Mouse (Mus musculus) heart, embryonic 11.5 days (tissue): Measurements from ENCODE around the gene 1700016H13Rik. TPM values are rescaled to one million over a fixed set of nuclear protein-coding genes. Genes with fewer than 3 reads are reported as not detected.

Source experiments
- ATAC-seq: fragments of 200-750 bp; cut with Nextera tagmentation; replicated peaks from 2 replicates; pipeline ENCODE4 v1.8.0; 2017; ENCODE audit warnings: moderate library complexity; ENCODE audit not compliant: insufficient number of reproducible peaks, low FRiP score, low TSS enrichment
- H3K27ac ChIP-seq: fragments of 300-500 bp; sonication (generic); 2 replicates; pipeline ENCODE4 v1.5.1; 2014; ENCODE audit warnings: mild to moderate bottlenecking, low read depth, low read length
- H3K27me3 ChIP-seq: fragments of 300-500 bp; sonication (generic); 2 replicates; pipeline ENCODE4 v1.6.1; 2014; ENCODE audit warnings: mild to moderate bottlenecking, low read length, mixed read lengths; ENCODE audit not compliant: control insufficient read depth, insufficient read depth
- H3K36me3 ChIP-seq: fragments of 300-500 bp; sonication (generic); 2 replicates; pipeline ENCODE4 v1.6.1; 2014; ENCODE audit warnings: mild to moderate bottlenecking, low read length, moderate library complexity, mixed read lengths; ENCODE audit not compliant: control insufficient read depth, insufficient read depth
- H3K4me1 ChIP-seq: fragments of 300-500 bp; sonication (generic); 2 replicates; pipeline ENCODE4 v1.6.1; 2014; ENCODE audit warnings: low read length; ENCODE audit not compliant: control insufficient read depth, insufficient read depth
- H3K4me2 ChIP-seq: fragments of 300-500 bp; sonication (generic); 2 replicates; pipeline ENCODE4 v1.6.1; 2014; ENCODE audit warnings: mild to moderate bottlenecking, moderate library complexity
- H3K4me3 ChIP-seq: fragments of 300-500 bp; sonication (generic); 2 replicates; pipeline ENCODE4 v1.5.1; 2014; ENCODE audit warnings: low read depth, low read length
- H3K9ac ChIP-seq: fragments of 300-500 bp; sonication (generic); 2 replicates; pipeline ENCODE4 v1.6.1; 2014; ENCODE audit warnings: mild to moderate bottlenecking, low read depth, low read length, moderate library complexity
- H3K9me3 ChIP-seq: fragments of 300-500 bp; sonication (generic); replicated peaks from 2 replicates; pipeline ENCODE4 v1.6.1; 2016; ENCODE audit warnings: low read length; ENCODE audit not compliant: control insufficient read depth
- WGBS: fragments of 180-500 bp; shearing (Covaris S2); extraction: QIAGEN DNeasy Blood & Tissue Kit; methylation state at CpG from one replicate; pipeline ENCODE4 v1.1.7; 2014; ENCODE audit not compliant: insufficient replicate concordance; 5-methylcytosine and 5-hydroxymethylcytosine counted together
- polyA plus RNA-seq: library from polyadenylated mRNA; unstranded; fragments of >200 nt; fragmentation: Nextera tagmentation; extraction: Ambion mirVana; gene quantifications from 2 replicates; pipeline ENCODE4 v1.2.1, GENCODE M21; 2014

The 1700016H13Rik gene
- polyA plus RNA-seq, 1 experiment from 2014 or later, result not detected

- no peak for ATAC-seq
- no peaks in the 10 kb centered on the region for H3K9me3 ChIP-seq
- no peak overlapping the region for H3K4me3 ChIP-seq
- no peak overlapping the region for H3K9ac ChIP-seq
- 0 out of 2 replicates have a peak, but pooled peaks cover 2% of the 10 kb centered on the region for H3K27me3 ChIP-seq
- H3K4me2 ChIP-seq, result no peak overlapping the region
- no peak overlapping the region for H3K27ac ChIP-seq
- 36% methylated on average over 4 of the region's 4 CpGs for WGBS
- no peaks in the 10 kb centered on the region for H3K4me1 ChIP-seq
- H3K36me3 ChIP-seq, result no peaks in the 10 kb centered on the region
These were observed 24.6 kb upstream of the 1700016H13Rik start for GRCm38 (mm10) chr5:103680381-103680780.

- no peak overlapping the region for H3K9ac ChIP-seq
- no peaks in the 10 kb centered on the region for H3K4me1 ChIP-seq
- H3K27ac ChIP-seq, result no peak overlapping the region
- H3K4me2 ChIP-seq, result no peak overlapping the region
- ATAC-seq, result no peak
- 0 out of 2 replicates have a peak, but pooled peaks cover 1% of the 10 kb centered on the region for H3K27me3 ChIP-seq
- H3K9me3 ChIP-seq, result no peaks in the 10 kb centered on the region
- 92% methylated on average over 5 of the region's 5 CpGs for WGBS
- H3K4me3 ChIP-seq, result no peak overlapping the region
- H3K36me3 ChIP-seq, result no peaks in the 10 kb centered on the region
These were observed 23.2 kb upstream of the 1700016H13Rik start for GRCm38 (mm10) chr5:103678974-103679373.

GRCm38 (mm10) chr5:103677894-103678293 lies 22.1 kb upstream of the 1700016H13Rik start:
- no peak overlapping the region for H3K27ac ChIP-seq
- H3K36me3 ChIP-seq, result no peaks in the 10 kb centered on the region
- H3K9me3 ChIP-seq, result no peaks in the 10 kb centered on the region
- no peak overlapping the region for H3K4me2 ChIP-seq
- H3K27me3 ChIP-seq, result no peaks in the 10 kb centered on the region
- 76% methylated on average over 6 of the region's 6 CpGs for WGBS
- H3K4me1 ChIP-seq, result no peaks in the 10 kb centered on the region
- H3K9ac ChIP-seq, result no peak overlapping the region
- ATAC-seq, result no peak
- H3K4me3 ChIP-seq, result no peak overlapping the region

- WGBS, result 75% methylated on average over 6 of the region's 6 CpGs
- no peak overlapping the region for H3K9ac ChIP-seq
These were observed 20.6 kb upstream of the 1700016H13Rik start for GRCm38 (mm10) chr5:103676289-103676881.

GRCm38 (mm10) chr5:103674482-103674881 lies 18.7 kb upstream of the 1700016H13Rik start:
- Histone ChIP-seq H3K9me3 (no peaks in the 10 kb centered on the region), H3K27me3 (no peaks in the 10 kb centered on the region), H3K36me3 (no peaks in the 10 kb centered on the region), H3K4me3 (no peak overlapping the region), H3K9ac (no peak overlapping the region), H3K27ac (no peak overlapping the region), H3K4me1 (no peaks in the 10 kb centered on the region), H3K4me2 (no peak overlapping the region)
- WGBS, result 63% methylated on average over 6 of the region's 6 CpGs
- no peak for ATAC-seq

More at GRCm38 (mm10) chr5:103676289-103676881, 20.6 kb upstream of the 1700016H13Rik start:
- H3K4me1 ChIP-seq, result no peaks in the 10 kb centered on the region
- H3K9me3 ChIP-seq, result no peaks in the 10 kb centered on the region
- no peak overlapping the region for H3K4me2 ChIP-seq
- no peak for ATAC-seq
- H3K27ac ChIP-seq, result no peak overlapping the region
- no peaks in the 10 kb centered on the region for H3K36me3 ChIP-seq
- no peak overlapping the region for H3K4me3 ChIP-seq
- no peaks in the 10 kb centered on the region for H3K27me3 ChIP-seq

- H3K4me3 ChIP-seq, result no peak overlapping the region
- 78% methylated on average over 4 of the region's 4 CpGs for WGBS
- no peaks in the 10 kb centered on the region for H3K27me3 ChIP-seq
- H3K4me2 ChIP-seq, result no peak overlapping the region
- H3K27ac ChIP-seq, result no peak overlapping the region
- H3K9me3 ChIP-seq, result no peaks in the 10 kb centered on the region
- no peaks in the 10 kb centered on the region for H3K36me3 ChIP-seq
- no peaks in the 10 kb centered on the region for H3K4me1 ChIP-seq
- H3K9ac ChIP-seq, result no peak overlapping the region
- ATAC-seq, result no peak
These were observed 17.8 kb upstream of the 1700016H13Rik start for GRCm38 (mm10) chr5:103673611-103674010.

GRCm38 (mm10) chr5:103671858-103672257 lies 16.0 kb upstream of the 1700016H13Rik start:
- Histone ChIP-seq H3K9ac (no peak overlapping the region), H3K4me3 (no peak overlapping the region), H3K9me3 (no peaks in the 10 kb centered on the region), H3K4me1 (no peaks in the 10 kb centered on the region), H3K27ac (no peak overlapping the region), H3K27me3 (no peaks in the 10 kb centered on the region), H3K4me2 (no peak overlapping the region), H3K36me3 (no peaks in the 10 kb centered on the region)
- WGBS, result 63% methylated on average over 3 of the region's 3 CpGs
- no peak for ATAC-seq

GRCm38 (mm10) chr5:103665876-103666275 lies 10.1 kb upstream of the 1700016H13Rik start:
- Histone ChIP-seq H3K4me1 (no peaks in the 10 kb centered on the region), H3K4me3 (no peak overlapping the region), H3K9ac (no peak overlapping the region), H3K36me3 (no peaks in the 10 kb centered on the region), H3K27me3 (no peaks in the 10 kb centered on the region), H3K27ac (no peak overlapping the region), H3K4me2 (no peak overlapping the region), H3K9me3 (no peaks in the 10 kb centered on the region)
- 76% methylated on average over 2 of the region's 2 CpGs for WGBS
- no peak for ATAC-seq

GRCm38 (mm10) chr5:103664932-103665331 lies 9.1 kb upstream of the 1700016H13Rik start:
- Histone ChIP-seq H3K36me3 (no peaks in the 10 kb centered on the region), H3K4me3 (no peak overlapping the region), H3K9me3 (no peaks in the 10 kb centered on the region), H3K27ac (no peak overlapping the region), H3K9ac (no peak overlapping the region), H3K4me1 (no peaks in the 10 kb centered on the region), H3K27me3 (no peaks in the 10 kb centered on the region), H3K4me2 (no peak overlapping the region)
- whole genome bisulfite sequencing, result 74% methylated on average over 9 of the region's 9 CpGs
- no peak for ATAC-seq
